Comparison of ENCODE assay signal across 23 mouse cellular contexts in genomic region chr3:100725960-100726674, GRCm38 (mm10). TPM values are rescaled to one million over a fixed set of nuclear protein-coding genes. Genes with fewer than 3 reads are reported as not detected.
DNase-seq lines count a peak whose midpoint lies in the region; ATAC-seq and TF ChIP-seq lines count a peak whose summit lies in the region.
"Had no signal": no experiment of that assay in that cellular context is flagged by ENCODE, and none has a peak within 500 bp of the region (broad histone marks: within the 10 kb centered on the region; RNA-seq: fewer than 3 reads in every experiment).

No protein-coding gene starts in this region.

- peak; percentile 56; the same call in 1 of the 2 replicates for ATAC-seq in intestine, embryonic 16.5 days
- ATAC-seq in liver, embryonic 14.5 days (ENCODE audit: insufficient read depth), result peak; percentile 84
- ATAC-seq: forebrain, embryonic 13.5 days; lung, postnatal 0 days had no signal

- no peaks in the 10 kb centered on the region for H3K36me3 ChIP-seq in heart, adult 2 months (ENCODE audit: control insufficient read depth, insufficient read depth, low read length)
- no peaks in the 10 kb centered on the region for H3K36me3 ChIP-seq in intestine, embryonic 16.5 days (ENCODE audit: control insufficient read depth, insufficient read depth, low read length)
- no peaks in the 10 kb centered on the region for H3K36me3 ChIP-seq in liver, embryonic 14.5 days (replicated peaks; ENCODE audit: control insufficient read depth, insufficient read depth, low read depth)
- H3K36me3 ChIP-seq: hindbrain, embryonic 15.5 days; limb, embryonic 12.5 days; neural tube, embryonic 12.5 days had no signal

- no peak for TF ChIP-seq EP300 in heart, adult 2 months (IDR thresholded peaks at IDR 0.05; ENCODE audit: insufficient read depth, low read depth, low read length)
- no peak for TF ChIP-seq EP300 in liver, embryonic 14.5 days (IDR thresholded peaks at IDR 0.05; ENCODE audit: low read depth)

- no peak overlapping the region for H3K4me2 ChIP-seq in intestine, embryonic 16.5 days (ENCODE audit: low read depth, low read length)
- no peak overlapping the region for H3K4me2 ChIP-seq in liver, embryonic 14.5 days (ENCODE audit: low read depth)
- H3K4me2 ChIP-seq: forebrain, embryonic 13.5 days; heart, embryonic 11.5 days; hindbrain, embryonic 15.5 days; limb, embryonic 12.5 days; neural tube, embryonic 12.5 days had no signal

- peak; percentile 62 for DNase-seq in heart, adult 11 months
- DNase-seq in heart, adult 2 months, result no peak
- DNase-seq in liver, embryonic 14.5 days (ENCODE audit: low read depth in 3 of 3, low spot score in 3 of 3), result no peak
- DNase-seq in frontal cortex, postnatal 10 days (ENCODE audit: low spot score in 2 of 2), result no peak
- no peak for DNase-seq in layer of hippocampus, postnatal 14 days (ENCODE audit: low spot score in 2 of 2)
- DNase-seq in spleen, postnatal 10 days (ENCODE audit: low spot score in 2 of 2), result no peak
- DNase-seq: adrenal gland, postnatal 25 days; cerebellum, adult 2 months; cerebellum, postnatal 14 days; gastrocnemius, postnatal 14 days; kidney, postnatal 14 days; layer of hippocampus, adult 9-11 months; lung, adult 18-20 months; lung, postnatal 4 days; midbrain, embryonic 14.5 days; thymus, postnatal 4 days had no signal

- no peak overlapping the region for H3K27ac ChIP-seq in heart, adult 2 months
- no peak overlapping the region for H3K27ac ChIP-seq in intestine, embryonic 16.5 days (ENCODE audit: low read length)
- no peak overlapping the region for H3K27ac ChIP-seq in liver, embryonic 14.5 days
- H3K27ac ChIP-seq: forebrain, embryonic 13.5 days; hindbrain, embryonic 15.5 days; limb, embryonic 12.5 days; neural tube, embryonic 12.5 days had no signal

- H3K79me2 ChIP-seq in heart, adult 2 months (replicated peaks; ENCODE audit: control insufficient read depth, insufficient read depth, low read length), result no peaks in the 10 kb centered on the region

- H3K4me3 ChIP-seq in heart, adult 2 months, result no peak overlapping the region
- no peak overlapping the region for H3K4me3 ChIP-seq in intestine, embryonic 16.5 days (ENCODE audit: low read length)
- no peak overlapping the region for H3K4me3 ChIP-seq in liver, embryonic 14.5 days (ENCODE audit: insufficient read depth in 1 of 2, low read depth in 2 of 2, low read length in 2 of 2)
- H3K4me3 ChIP-seq: forebrain, embryonic 13.5 days; hindbrain, embryonic 15.5 days; limb, embryonic 12.5 days; neural tube, embryonic 12.5 days had no signal

- intact Hi-C loops in heart, adult 2 months (cut with DNase I), result no loop called here

- H3K4me1 ChIP-seq in heart, adult 2 months (ENCODE audit: control insufficient read depth, insufficient read depth, low read length), result no peaks in the 10 kb centered on the region
- no peaks in the 10 kb centered on the region for H3K4me1 ChIP-seq in intestine, embryonic 16.5 days (ENCODE audit: control insufficient read depth, insufficient read depth, low read length)
- H3K4me1 ChIP-seq in liver, embryonic 14.5 days (replicated peaks; ENCODE audit: control insufficient read depth in 2 of 2, insufficient read depth in 2 of 2, low read length in 1 of 2), result peaks cover 0 to 6% of the 10 kb centered on the region in 2 experiments; a peak in 2 of 4 replicates
- H3K4me1 ChIP-seq: forebrain, embryonic 13.5 days; hindbrain, embryonic 15.5 days; limb, embryonic 12.5 days; neural tube, embryonic 12.5 days had no signal

- H3K27me3 ChIP-seq in heart, adult 2 months (ENCODE audit: control insufficient read depth, insufficient read depth, low read length), result no peaks in the 10 kb centered on the region
- no peaks in the 10 kb centered on the region for H3K27me3 ChIP-seq in intestine, embryonic 16.5 days (replicated peaks; ENCODE audit: control insufficient read depth, insufficient read depth, low read length)
- H3K27me3 ChIP-seq in liver, embryonic 14.5 days (ENCODE audit: control insufficient read depth, insufficient read depth, low read length), result no peaks in the 10 kb centered on the region
- H3K27me3 ChIP-seq: forebrain, embryonic 13.5 days; hindbrain, embryonic 15.5 days; limb, embryonic 12.5 days; neural tube, embryonic 12.5 days had no signal

- no peak for TF ChIP-seq CTCF in heart, adult 2 months (IDR thresholded peaks at IDR 0.05)
- no peak for TF ChIP-seq CTCF in liver, embryonic 14.5 days (IDR thresholded peaks at IDR 0.05; ENCODE audit: low read depth)

- WGBS in heart, adult 2 months, result 84% methylated on average over 11 of the region's 11 CpGs
- WGBS in intestine, embryonic 16.5 days, result 60% methylated on average over 11 of the region's 11 CpGs
- 43% methylated on average over 11 of the region's 11 CpGs for WGBS in liver, embryonic 14.5 days (ENCODE audit: insufficient replicate concordance)

- no peak for TF ChIP-seq POLR2A in heart, adult 2 months (IDR thresholded peaks at IDR 0.05; ENCODE audit: insufficient read depth, low read depth, low read length)

- peaks cover 14% of the 10 kb centered on the region for H3K9me3 ChIP-seq in intestine, embryonic 16.5 days (ENCODE audit: control insufficient read depth, low read length)
- peaks cover 2% of the 10 kb centered on the region for H3K9me3 ChIP-seq in liver, embryonic 14.5 days (ENCODE audit: control insufficient read depth, low read length)
- H3K9me3 ChIP-seq: forebrain, embryonic 13.5 days; hindbrain, embryonic 15.5 days; neural tube, embryonic 12.5 days had no signal

- H3K9ac ChIP-seq in heart, adult 2 months (ENCODE audit: low read depth, low read length), result no peak overlapping the region
- H3K9ac ChIP-seq in intestine, embryonic 16.5 days (ENCODE audit: low read depth, low read length), result no peak overlapping the region
- no peak overlapping the region for H3K9ac ChIP-seq in liver, embryonic 14.5 days (replicated peaks)
- H3K9ac ChIP-seq: forebrain, embryonic 13.5 days; hindbrain, embryonic 15.5 days; limb, embryonic 12.5 days; neural tube, embryonic 12.5 days had no signal

RNA-seq across cellular contexts. Expression of gene Man1a2, which starts 40.8 kb away (rescaled TPM):
- total RNA-seq in heart, adult 2 months (2021), result 10 to 100 TPM; 48.0 to 49.8 TPM
- polyA plus RNA-seq in heart, adult 2 months (2012; rRNA removed), result 3.8 and 8.0 TPM in 2 replicates
- 54.0 and 60.7 TPM in 2 replicates for polyA plus RNA-seq in intestine, embryonic 16.5 days (2015; fragmentation: Nextera tagmentation; extraction: Ambion mirVana)
- 2.9 and 3.7 TPM in 2 replicates for polyA plus RNA-seq in liver, embryonic 14.5 days (2012; rRNA removed)
- polyA plus RNA-seq in liver, embryonic 14.5 days (2014; fragmentation: Nextera tagmentation; extraction: Ambion mirVana), result 27.9 and 38.1 TPM in 2 replicates
- total RNA-seq in layer of hippocampus, postnatal 14 days (2021), result 100 to 1,000 TPM; 124 to 128 TPM
